Mouse (Mus musculus) heart, embryonic 13.5 days (tissue): ENCODE results near the gene Acpp. TPM values are rescaled to one million over a fixed set of nuclear protein-coding genes. Genes with fewer than 3 reads are reported as not detected.

Experiments
- ATAC-seq: fragments of 200-750 bp; cut with Nextera tagmentation; 2 replicates; pipeline ENCODE4 v1.8.0; 2017; ENCODE audit warnings: moderate TSS enrichment; ENCODE audit not compliant: insufficient number of reproducible peaks, low FRiP score, low TSS enrichment; ENCODE audit errors: extremely low read depth
- H3K27ac ChIP-seq: fragments of 300-500 bp; sonication (generic); replicated peaks from 2 replicates; pipeline ENCODE4 v1.5.1; 2015; ENCODE audit warnings: moderate library complexity, mild to moderate bottlenecking, inconsistent platforms
- H3K27me3 ChIP-seq: fragments of 300-500 bp; sonication (generic); replicated peaks from 2 replicates; pipeline ENCODE4 v1.6.1; 2015; ENCODE audit warnings: mild to moderate bottlenecking, inconsistent platforms
- H3K36me3 ChIP-seq: fragments of 300-500 bp; sonication (generic); 2 replicates; pipeline ENCODE4 v1.6.1; 2015; ENCODE audit warnings: mild to moderate bottlenecking, inconsistent platforms
- H3K4me1 ChIP-seq: fragments of 300-500 bp; sonication (generic); 2 replicates; pipeline ENCODE4 v1.6.1; 2015; ENCODE audit warnings: inconsistent platforms
- H3K4me2 ChIP-seq: fragments of 300-500 bp; sonication (generic); 2 replicates; pipeline ENCODE4 v1.6.1; 2015; ENCODE audit warnings: inconsistent platforms, mild to moderate bottlenecking, moderate library complexity
- H3K4me3 ChIP-seq: fragments of 300-500 bp; sonication (generic); 2 replicates; pipeline ENCODE4 v1.5.1; 2015; ENCODE audit warnings: moderate library complexity, mild to moderate bottlenecking, inconsistent platforms
- H3K9ac ChIP-seq: fragments of 300-500 bp; sonication (generic); 2 replicates; pipeline ENCODE4 v1.6.1; 2015; ENCODE audit warnings: inconsistent platforms, mild to moderate bottlenecking, moderate library complexity
- H3K9me3 ChIP-seq: fragments of 300-500 bp; sonication (generic); 2 replicates; pipeline ENCODE4 v1.6.1; 2016; ENCODE audit warnings: inconsistent platforms
- WGBS: fragments of 180-500 bp; shearing (Covaris S2); methylation state at CpG from one replicate; pipeline ENCODE4 v1.1.7; 2015; ENCODE audit warnings: mixed read lengths; 5-methylcytosine and 5-hydroxymethylcytosine counted together
- polyA plus RNA-seq: library from polyadenylated mRNA; unstranded; fragments of >200 nt; fragmentation: Nextera tagmentation; extraction: Ambion mirVana; gene quantifications from 2 replicates; pipeline ENCODE4 v1.2.1, GENCODE M21; 2015

Gene Acpp
- polyA plus RNA-seq, 1 experiment from 2014 or later, result 0.09 TPM

GRCm38 (mm10) chr9:104304376-104304775 lies 33.2 kb downstream of the Acpp start:
- H3K9me3 ChIP-seq, result no peaks in the 10 kb centered on the region
- no peak overlapping the region for H3K4me3 ChIP-seq
- 60% methylated on average over 4 of the region's 4 CpGs for WGBS
- no peaks in the 10 kb centered on the region for H3K36me3 ChIP-seq
- peaks cover 6% of the 10 kb centered on the region; the same call in 1 of the 2 replicates for H3K27me3 ChIP-seq
- H3K9ac ChIP-seq, result no peak overlapping the region
- H3K27ac ChIP-seq, result no peak overlapping the region
- H3K4me1 ChIP-seq, result no peaks in the 10 kb centered on the region
- H3K4me2 ChIP-seq, result no peak overlapping the region
- no peak for ATAC-seq

GRCm38 (mm10) chr9:104300569-104300968 lies 37.0 kb downstream of the Acpp start:
- no peak overlapping the region for H3K9ac ChIP-seq
- no peak for ATAC-seq
- H3K4me1 ChIP-seq, result no peaks in the 10 kb centered on the region
- no peak overlapping the region for H3K4me2 ChIP-seq
- H3K27me3 ChIP-seq, result no peaks in the 10 kb centered on the region; the same call in 1 of the 2 replicates
- no peaks in the 10 kb centered on the region for H3K36me3 ChIP-seq
- 66% methylated on average over 12 of the region's 12 CpGs for WGBS
- no peak overlapping the region for H3K4me3 ChIP-seq
- no peak overlapping the region for H3K27ac ChIP-seq
- H3K9me3 ChIP-seq, result no peaks in the 10 kb centered on the region

GRCm38 (mm10) chr9:104297041-104297440 lies 40.5 kb downstream of the Acpp start:
- Histone ChIP-seq H3K27ac (no peak overlapping the region), H3K9ac (no peak overlapping the region), H3K4me1 (no peaks in the 10 kb centered on the region), H3K36me3 (no peaks in the 10 kb centered on the region), H3K27me3 (no peaks in the 10 kb centered on the region; the same call in 1 of the 2 replicates), H3K9me3 (no peaks in the 10 kb centered on the region), H3K4me3 (no peak overlapping the region), H3K4me2 (no peak overlapping the region)
- WGBS, result 56% methylated on average over 3 of the region's 3 CpGs
- ATAC-seq, result no peak

- Histone ChIP-seq H3K4me1 (no peaks in the 10 kb centered on the region), H3K4me2 (no peak overlapping the region), H3K4me3 (no peak overlapping the region), H3K9ac (no peak overlapping the region), H3K9me3 (no peaks in the 10 kb centered on the region), H3K27me3 (no peaks in the 10 kb centered on the region), H3K27ac (no peak overlapping the region), H3K36me3 (no peaks in the 10 kb centered on the region)
- no peak for ATAC-seq
- 38% methylated on average over 6 of the region's 6 CpGs for whole genome bisulfite sequencing
Measured at GRCm38 (mm10) chr9:104284934-104285333, 52.6 kb downstream of the Acpp start.

- Histone ChIP-seq H3K9me3 (no peaks in the 10 kb centered on the region), H3K9ac (no peak overlapping the region), H3K4me1 (no peaks in the 10 kb centered on the region), H3K4me2 (no peak overlapping the region), H3K4me3 (no peak overlapping the region), H3K36me3 (no peaks in the 10 kb centered on the region), H3K27me3 (peaks cover 5% of the 10 kb centered on the region; the same call in 1 of the 2 replicates), H3K27ac (no peak overlapping the region)
- ATAC-seq, result no peak
- WGBS, result 40% methylated on average over 8 of the region's 8 CpGs
Measured at GRCm38 (mm10) chr9:104282536-104282935, 55.0 kb downstream of the Acpp start.

GRCm38 (mm10) chr9:104281737-104282136 lies 55.8 kb downstream of the Acpp start:
- Histone ChIP-seq H3K9me3 (no peaks in the 10 kb centered on the region), H3K4me3 (no peak overlapping the region), H3K36me3 (no peaks in the 10 kb centered on the region), H3K27me3 (peaks cover 5% of the 10 kb centered on the region; the same call in 1 of the 2 replicates), H3K4me2 (no peak overlapping the region), H3K4me1 (no peaks in the 10 kb centered on the region), H3K9ac (no peak overlapping the region), H3K27ac (no peak overlapping the region)
- 70% methylated on average over 5 of the region's 5 CpGs for WGBS
- ATAC-seq, result no peak

- 59% methylated on average over 8 of the region's 8 CpGs for WGBS
- ATAC-seq, result no peak
- Histone ChIP-seq H3K27me3 (peaks cover 5% of the 10 kb centered on the region; the same call in 1 of the 2 replicates), H3K4me1 (no peaks in the 10 kb centered on the region), H3K4me2 (no peak overlapping the region), H3K36me3 (no peaks in the 10 kb centered on the region), H3K9ac (no peak overlapping the region), H3K27ac (no peak overlapping the region), H3K4me3 (no peak overlapping the region), H3K9me3 (no peaks in the 10 kb centered on the region)
Measured at GRCm38 (mm10) chr9:104280725-104281495, 56.6 kb downstream of the Acpp start.

- no peaks in the 10 kb centered on the region for H3K9me3 ChIP-seq
- H3K27ac ChIP-seq, result no peak overlapping the region
- WGBS, result 25% methylated on average over 18 of the region's 18 CpGs
- no peaks in the 10 kb centered on the region for H3K36me3 ChIP-seq
- 0 out of 2 replicates have a peak overlapping the region, but pooled peaks have one; percentile 13 for H3K4me3 ChIP-seq
- no peak for ATAC-seq
- H3K4me2 ChIP-seq, result peak overlapping the region; percentile 40
- H3K9ac ChIP-seq, result no peak overlapping the region
- H3K4me1 ChIP-seq, result no peaks in the 10 kb centered on the region
- peaks cover 10% of the 10 kb centered on the region; the same call in 1 of the 2 replicates for H3K27me3 ChIP-seq
Measured at GRCm38 (mm10) chr9:104277528-104278162, 59.9 kb downstream of the Acpp start.

GRCm38 (mm10) chr9:104275084-104275785 lies 62.3 kb downstream of the Acpp start:
- H3K4me1 ChIP-seq, result no peaks in the 10 kb centered on the region
- H3K27ac ChIP-seq, result no peak overlapping the region
- peaks cover 10% of the 10 kb centered on the region; the same call in 1 of the 2 replicates for H3K27me3 ChIP-seq
- H3K4me3 ChIP-seq, result no peak overlapping the region
- WGBS, result 71% methylated on average over 17 of the region's 17 CpGs
- no peaks in the 10 kb centered on the region for H3K9me3 ChIP-seq
- H3K4me2 ChIP-seq, result no peak overlapping the region
- no peaks in the 10 kb centered on the region for H3K36me3 ChIP-seq
- no peak for ATAC-seq
- no peak overlapping the region for H3K9ac ChIP-seq

- H3K9ac ChIP-seq, result no peak overlapping the region
- H3K4me1 ChIP-seq, result no peaks in the 10 kb centered on the region
- H3K9me3 ChIP-seq, result no peaks in the 10 kb centered on the region
- H3K27ac ChIP-seq, result no peak overlapping the region
- H3K4me3 ChIP-seq, result no peak overlapping the region
- no peak for ATAC-seq
- 0 out of 2 replicates have a peak, but pooled peaks cover 5% of the 10 kb centered on the region for H3K27me3 ChIP-seq
- H3K36me3 ChIP-seq, result no peaks in the 10 kb centered on the region
- no peak overlapping the region for H3K4me2 ChIP-seq
- 65% methylated on average over 4 of the region's 4 CpGs for WGBS
Measured at GRCm38 (mm10) chr9:104272057-104272456, 65.5 kb downstream of the Acpp start.

GRCm38 (mm10) chr9:104271642-104272041 lies 65.9 kb downstream of the Acpp start:
- no peak overlapping the region for H3K4me3 ChIP-seq
- H3K9me3 ChIP-seq, result no peaks in the 10 kb centered on the region
- 57% methylated on average over 4 of the region's 4 CpGs for WGBS
- no peak overlapping the region for H3K9ac ChIP-seq
- no peak overlapping the region for H3K4me2 ChIP-seq
- no peak overlapping the region for H3K27ac ChIP-seq
- 0 out of 2 replicates have a peak, but pooled peaks cover 5% of the 10 kb centered on the region for H3K27me3 ChIP-seq
- no peaks in the 10 kb centered on the region for H3K36me3 ChIP-seq
- no peaks in the 10 kb centered on the region for H3K4me1 ChIP-seq
- ATAC-seq, result no peak
